Mouse (Mus musculus) liver, embryonic 14.5 days (tissue): ENCODE measurements around the gene Isoc2a.

Experiments used
- CTCF ChIP-seq: IDR thresholded peaks from 2 replicates; pipeline ENCODE4 v1.5.1; 2016; ENCODE audit warnings: antibody characterized with exemption, low read depth, control low read depth
- EP300 ChIP-seq: IDR thresholded peaks from 2 replicates; pipeline ENCODE4 v1.6.1; 2016; ENCODE audit warnings: antibody characterized with exemption, low read depth

GRCm38 (mm10) chr7:4830476-4830875, 46.5 kb upstream of the Isoc2a start:
- no peak for TF ChIP-seq EP300
- TF ChIP-seq CTCF = no peak
